Mouse (Mus musculus) midbrain, embryonic 12.5 days (tissue): Measurements from ENCODE around the gene Dcst2. TPM values are rescaled to one million over a fixed set of nuclear protein-coding genes. Genes with fewer than 3 reads are reported as not detected.

ENCODE experiments used
- ATAC-seq: fragments of 200-750 bp; cut with Nextera tagmentation; 2 replicates; pipeline ENCODE4 v1.8.0; 2017; ENCODE audit warnings: low read depth, moderate TSS enrichment, moderate library complexity; ENCODE audit not compliant: low FRiP score
- H3K27ac ChIP-seq: fragments of 300-500 bp; sonication (generic); replicated peaks from 2 replicates; pipeline ENCODE4 v1.5.1; 2016; ENCODE audit warnings: mild to moderate bottlenecking
- H3K27me3 ChIP-seq: fragments of 300-500 bp; sonication (generic); 2 replicates; pipeline ENCODE4 v1.6.1; 2016; ENCODE audit warnings: mild to moderate bottlenecking
- H3K36me3 ChIP-seq: fragments of 300-500 bp; sonication (generic); 2 replicates; pipeline ENCODE4 v1.6.1; 2016
- H3K4me1 ChIP-seq: fragments of 300-500 bp; sonication (generic); 2 replicates; pipeline ENCODE4 v1.6.1; 2016
- H3K4me2 ChIP-seq: fragments of 300-500 bp; sonication (generic); replicated peaks from 2 replicates; pipeline ENCODE4 v1.6.1; 2016; ENCODE audit warnings: mild to moderate bottlenecking, moderate library complexity
- H3K4me3 ChIP-seq: fragments of 300-500 bp; sonication (generic); 2 replicates; pipeline ENCODE4 v1.5.1; 2016; ENCODE audit warnings: mild to moderate bottlenecking
- H3K9ac ChIP-seq: fragments of 300-500 bp; sonication (generic); replicated peaks from 2 replicates; pipeline ENCODE4 v1.6.1; 2016; ENCODE audit warnings: mild to moderate bottlenecking, moderate library complexity
- H3K9me3 ChIP-seq: fragments of 300-500 bp; sonication (generic); 2 replicates; pipeline ENCODE4 v1.6.1; 2016; ENCODE audit warnings: mild to moderate bottlenecking
- WGBS: fragments of 180-500 bp; shearing (Covaris S2); methylation state at CpG from one replicate; pipeline ENCODE4 v1.1.7; 2016; 5-methylcytosine and 5-hydroxymethylcytosine counted together
- polyA plus RNA-seq: library from polyadenylated mRNA; unstranded; fragments of >200 nt; fragmentation: Nextera tagmentation; extraction: Ambion mirVana; gene quantifications from 2 replicates; pipeline ENCODE4 v1.2.1, GENCODE M21; 2016

The Dcst2 gene
- polyA plus RNA-seq, 1 experiment from 2014 or later = 0.22 TPM

- no peak overlapping the region for H3K9ac ChIP-seq
- H3K4me1 ChIP-seq = peaks cover 10% of the 10 kb centered on the region
- H3K27me3 ChIP-seq = peaks cover 6% of the 10 kb centered on the region; the same call in 1 of the 2 replicates
- no peak overlapping the region for H3K4me2 ChIP-seq
- no peak for ATAC-seq
- H3K27ac ChIP-seq = no peak overlapping the region
- WGBS = 41% methylated on average over 5 of the region's 5 CpGs
- H3K36me3 ChIP-seq = no peaks in the 10 kb centered on the region
- H3K9me3 ChIP-seq = no peaks in the 10 kb centered on the region
- H3K4me3 ChIP-seq = no peak overlapping the region
These were observed 11.9 kb downstream of the Dcst2 start for GRCm38 (mm10) chr3:89373581-89374231.

- ATAC-seq = no peak; the same call in 1 of the 2 replicates
- 65% methylated on average over 4 of the region's 4 CpGs for WGBS
- H3K4me3 ChIP-seq = peak overlapping the region; percentile 59; the same call in 1 of the 2 replicates
- H3K4me1 ChIP-seq = peaks cover 15% of the 10 kb centered on the region
- no peaks in the 10 kb centered on the region for H3K36me3 ChIP-seq
- H3K9ac ChIP-seq = no peak overlapping the region
- peak overlapping the region; percentile 89; the same call in 1 of the 2 replicates for H3K4me2 ChIP-seq
- no peak overlapping the region for H3K27ac ChIP-seq
- H3K27me3 ChIP-seq = 0 out of 2 replicates have a peak, but pooled peaks cover 2% of the 10 kb centered on the region
- no peaks in the 10 kb centered on the region for H3K9me3 ChIP-seq
These were observed 16.1 kb downstream of the Dcst2 start for GRCm38 (mm10) chr3:89377831-89378230.

- Histone ChIP-seq H3K27ac (peak overlapping the region; percentile 67), H3K36me3 (no peaks in the 10 kb centered on the region), H3K4me2 (peak overlapping the region; percentile 89), H3K9ac (peak overlapping the region; percentile 80), H3K4me1 (peaks cover 15% of the 10 kb centered on the region), H3K9me3 (no peaks in the 10 kb centered on the region), H3K4me3 (peak overlapping the region; percentile 59), H3K27me3 (0 out of 2 replicates have a peak, but pooled peaks cover 2% of the 10 kb centered on the region)
- ATAC-seq = peak; percentile 87
- 1% methylated on average over 29 of the region's 29 CpGs for WGBS
These were observed 16.8 kb downstream of the Dcst2 start for GRCm38 (mm10) chr3:89378394-89379067.

- H3K4me3 ChIP-seq = no peak overlapping the region
- WGBS = 90% methylated on average over 31 of the region's 31 CpGs
- peaks cover 2% of the 10 kb centered on the region; the same call in 1 of the 2 replicates for H3K27me3 ChIP-seq
- no peak overlapping the region for H3K4me2 ChIP-seq
- no peaks in the 10 kb centered on the region for H3K9me3 ChIP-seq
- H3K36me3 ChIP-seq = no peaks in the 10 kb centered on the region
- no peak for ATAC-seq
- H3K27ac ChIP-seq = no peak overlapping the region
- no peak overlapping the region for H3K9ac ChIP-seq
- peaks cover 17% of the 10 kb centered on the region for H3K4me1 ChIP-seq
These were observed 17.8 kb downstream of the Dcst2 start for GRCm38 (mm10) chr3:89379388-89380131.

GRCm38 (mm10) chr3:89380291-89380690, 18.5 kb downstream of the Dcst2 start:
- Histone ChIP-seq H3K9me3 (no peaks in the 10 kb centered on the region), H3K4me2 (no peak overlapping the region), H3K4me3 (no peak overlapping the region), H3K27me3 (peaks cover 2% of the 10 kb centered on the region; the same call in 1 of the 2 replicates), H3K36me3 (no peaks in the 10 kb centered on the region), H3K27ac (no peak overlapping the region), H3K4me1 (peaks cover 24% of the 10 kb centered on the region), H3K9ac (no peak overlapping the region)
- no peak for ATAC-seq
- WGBS = 94% methylated on average over 14 of the region's 14 CpGs

GRCm38 (mm10) chr3:89380711-89381110, 18.9 kb downstream of the Dcst2 start:
- H3K9me3 ChIP-seq = no peaks in the 10 kb centered on the region
- no peak overlapping the region for H3K4me2 ChIP-seq
- H3K4me3 ChIP-seq = no peak overlapping the region
- peaks cover 2% of the 10 kb centered on the region; the same call in 1 of the 2 replicates for H3K27me3 ChIP-seq
- no peak overlapping the region for H3K27ac ChIP-seq
- no peak for ATAC-seq
- WGBS = 96% methylated on average over 18 of the region's 18 CpGs
- H3K36me3 ChIP-seq = no peaks in the 10 kb centered on the region
- H3K9ac ChIP-seq = no peak overlapping the region
- H3K4me1 ChIP-seq = peaks cover 24% of the 10 kb centered on the region

- ATAC-seq = no peak
- Histone ChIP-seq H3K9me3 (no peaks in the 10 kb centered on the region), H3K27me3 (peaks cover 2% of the 10 kb centered on the region; the same call in 1 of the 2 replicates), H3K4me3 (no peak overlapping the region), H3K4me2 (no peak overlapping the region), H3K4me1 (peaks cover 24% of the 10 kb centered on the region), H3K9ac (no peak overlapping the region), H3K27ac (no peak overlapping the region), H3K36me3 (no peaks in the 10 kb centered on the region)
- 81% methylated on average over 11 of the region's 11 CpGs for WGBS
These were observed 19.5 kb downstream of the Dcst2 start for GRCm38 (mm10) chr3:89381233-89381632.

GRCm38 (mm10) chr3:89382033-89382882, 20.5 kb downstream of the Dcst2 start:
- Histone ChIP-seq H3K27ac (no peak overlapping the region), H3K9me3 (no peaks in the 10 kb centered on the region), H3K36me3 (no peaks in the 10 kb centered on the region), H3K4me3 (no peak overlapping the region), H3K4me1 (peaks cover 27% of the 10 kb centered on the region), H3K4me2 (no peak overlapping the region), H3K9ac (no peak overlapping the region), H3K27me3 (peaks cover 3% of the 10 kb centered on the region)
- no peak for ATAC-seq
- WGBS = 88% methylated on average over 9 of the region's 9 CpGs

GRCm38 (mm10) chr3:89382950-89383349, 21.2 kb downstream of the Dcst2 start:
- Histone ChIP-seq H3K27me3 (peaks cover 8% of the 10 kb centered on the region), H3K9ac (no peak overlapping the region), H3K4me3 (no peak overlapping the region), H3K27ac (no peak overlapping the region), H3K4me2 (no peak overlapping the region), H3K9me3 (no peaks in the 10 kb centered on the region), H3K36me3 (no peaks in the 10 kb centered on the region), H3K4me1 (peaks cover 24% of the 10 kb centered on the region)
- WGBS = 84% methylated on average over 5 of the region's 5 CpGs
- ATAC-seq = no peak

GRCm38 (mm10) chr3:89383651-89384255, 22.0 kb downstream of the Dcst2 start:
- Histone ChIP-seq H3K9ac (no peak overlapping the region), H3K4me3 (no peak overlapping the region), H3K27me3 (peaks cover 11% of the 10 kb centered on the region), H3K27ac (no peak overlapping the region), H3K9me3 (no peaks in the 10 kb centered on the region), H3K4me1 (peaks cover 16% of the 10 kb centered on the region), H3K4me2 (no peak overlapping the region), H3K36me3 (no peaks in the 10 kb centered on the region)
- WGBS = 91% methylated on average over 5 of the region's 5 CpGs
- no peak for ATAC-seq
